Mouse (Mus musculus) right cerebral cortex, postnatal 10 days (tissue): ENCODE measurements at regions not wholly inside any gene's neighbourhood (a gene's known extent, or its start where the extent isn't known, plus 50 kb on each side); places are given as distances from the start of the nearest gene placed in this dataset.

Source experiments
- DNase-seq, 2 experiments: peaks; one replicate each; pipeline ENCODE4 v3.0.0; 2021; ENCODE audit warnings: low spot score in 2 of 2

DNA sequence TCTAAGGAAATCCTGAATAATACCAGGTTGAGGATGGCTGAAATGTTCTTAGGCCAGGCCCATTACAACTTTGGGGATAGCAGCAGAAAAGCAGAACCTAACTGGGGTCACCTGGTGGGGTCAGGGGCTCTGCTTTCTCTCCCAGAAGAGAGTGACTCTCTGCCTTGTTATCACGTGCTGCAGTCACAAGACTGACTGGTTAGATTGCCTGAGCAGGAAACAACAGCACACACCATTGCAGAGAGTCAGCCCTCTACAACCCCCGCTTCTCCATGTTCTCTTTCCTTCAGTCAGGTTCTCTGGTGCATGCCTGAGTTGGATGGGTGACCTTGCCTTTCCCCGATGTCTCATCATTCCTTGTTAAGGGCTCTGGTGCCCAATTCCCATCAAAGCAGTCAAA lies 91.2 kb upstream of the Hsd17b12 start:
- DNase-seq, result no peak

DNA sequence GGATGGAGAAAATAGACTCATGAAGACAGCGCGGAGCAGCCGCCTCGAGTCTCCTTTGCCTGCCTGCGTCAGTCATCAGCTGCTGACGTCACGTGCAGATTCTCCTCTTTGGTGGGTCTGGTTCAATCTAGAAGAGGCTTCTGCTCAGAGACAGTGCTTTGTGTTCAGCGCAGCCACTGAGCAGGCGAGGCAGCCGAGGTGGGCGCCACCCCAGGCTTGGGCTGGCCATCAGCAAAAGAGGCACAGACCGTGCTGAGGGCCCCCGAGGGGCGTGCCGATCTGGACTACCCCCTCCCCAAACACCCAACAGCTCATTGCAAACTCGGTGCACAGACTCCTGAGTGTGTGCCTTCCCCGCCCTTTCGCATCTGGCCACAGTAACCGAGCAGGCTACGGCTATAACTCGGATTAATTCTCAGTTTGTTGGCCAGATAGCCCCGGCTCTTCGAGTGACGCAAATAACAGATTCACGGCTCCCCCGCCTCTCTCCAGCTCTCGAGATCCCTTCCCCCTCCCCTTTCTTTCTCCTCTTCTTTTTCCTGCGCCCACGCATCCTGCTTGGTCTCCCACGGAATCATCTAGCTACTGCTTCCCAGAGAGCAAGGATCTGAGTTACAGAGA lies 89.2 kb upstream of the Hsd17b12 start:
- peak; percentile 92 to 96 for DNase-seq

DNA sequence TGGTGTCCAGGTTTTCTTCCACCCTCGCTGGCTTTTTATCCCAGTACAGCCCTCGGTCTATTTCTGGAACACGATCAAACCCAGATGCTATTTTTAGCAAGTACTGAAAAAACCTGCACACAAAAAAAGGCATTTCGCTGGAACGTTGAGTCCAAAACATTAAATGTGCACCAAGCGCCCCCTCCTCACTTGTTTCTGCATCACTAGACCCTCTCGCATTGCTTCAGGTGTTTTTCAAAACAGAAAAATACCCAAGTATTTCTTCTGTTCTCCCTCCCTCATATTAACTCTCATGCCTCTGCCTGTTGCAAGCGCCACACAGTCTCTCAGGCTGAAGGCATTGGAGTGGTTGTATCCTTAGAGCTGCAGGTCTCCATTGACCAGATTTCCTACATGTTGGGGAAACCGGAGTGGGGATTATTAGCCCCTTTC lies 88.4 kb upstream of the Hsd17b12 start:
- DNase-seq, result peak in 1 of 2 experiments; percentile 55

DNA sequence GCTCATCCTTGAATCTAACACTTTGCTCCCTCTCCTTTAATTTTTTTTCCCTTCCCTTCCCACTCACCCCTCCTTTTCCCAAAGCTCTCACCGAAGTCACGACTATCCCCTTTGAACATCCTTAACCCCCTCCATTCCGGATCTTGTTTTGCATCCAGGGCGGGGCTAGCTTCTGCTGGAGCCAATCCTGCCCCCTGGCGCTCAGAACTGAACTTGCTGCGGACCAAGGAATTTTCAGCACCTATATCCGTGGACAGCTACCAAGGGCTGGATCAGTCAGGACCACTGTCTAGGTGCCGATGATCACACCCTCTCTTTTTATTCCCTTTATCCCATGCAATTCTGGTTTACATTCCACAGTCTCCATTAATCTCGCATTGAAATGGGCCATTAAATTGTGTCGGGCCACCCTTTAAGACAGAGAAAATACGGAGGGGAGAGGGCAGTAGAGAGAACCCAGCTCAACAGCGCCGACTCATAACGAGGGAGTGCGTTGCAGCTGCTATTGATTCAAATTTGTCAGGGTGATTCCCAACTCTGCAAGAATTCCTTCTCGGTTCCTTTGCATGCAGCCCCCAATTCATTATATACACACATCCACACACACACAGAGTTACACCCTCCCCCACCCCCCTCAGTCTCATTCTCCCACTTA lies 87.7 kb upstream of the Hsd17b12 start:
- peak; percentile 91 to 93 for DNase-seq

DNA sequence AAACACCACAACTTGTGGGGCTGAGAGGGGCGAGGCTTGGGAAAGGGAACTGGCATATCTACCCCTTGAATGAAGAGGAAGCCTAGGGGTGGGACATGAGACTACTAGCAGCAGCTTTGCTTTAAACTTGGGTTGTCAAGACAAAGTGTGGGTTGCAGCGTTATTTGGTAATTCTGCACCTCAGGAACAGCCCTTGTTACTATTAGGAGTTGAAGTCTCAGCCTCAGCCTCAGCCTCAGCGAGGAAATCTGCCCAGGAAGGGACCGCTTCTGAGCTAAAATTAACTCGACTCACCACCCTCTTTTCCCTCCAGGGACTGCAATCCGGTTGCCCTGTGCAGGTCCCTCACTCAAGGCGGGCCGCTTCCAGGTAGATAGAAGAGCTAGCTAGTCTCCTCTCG lies 86.4 kb upstream of the Hsd17b12 start:
- DNase-seq, result peak in 1 of 2 experiments; percentile 46

DNA sequence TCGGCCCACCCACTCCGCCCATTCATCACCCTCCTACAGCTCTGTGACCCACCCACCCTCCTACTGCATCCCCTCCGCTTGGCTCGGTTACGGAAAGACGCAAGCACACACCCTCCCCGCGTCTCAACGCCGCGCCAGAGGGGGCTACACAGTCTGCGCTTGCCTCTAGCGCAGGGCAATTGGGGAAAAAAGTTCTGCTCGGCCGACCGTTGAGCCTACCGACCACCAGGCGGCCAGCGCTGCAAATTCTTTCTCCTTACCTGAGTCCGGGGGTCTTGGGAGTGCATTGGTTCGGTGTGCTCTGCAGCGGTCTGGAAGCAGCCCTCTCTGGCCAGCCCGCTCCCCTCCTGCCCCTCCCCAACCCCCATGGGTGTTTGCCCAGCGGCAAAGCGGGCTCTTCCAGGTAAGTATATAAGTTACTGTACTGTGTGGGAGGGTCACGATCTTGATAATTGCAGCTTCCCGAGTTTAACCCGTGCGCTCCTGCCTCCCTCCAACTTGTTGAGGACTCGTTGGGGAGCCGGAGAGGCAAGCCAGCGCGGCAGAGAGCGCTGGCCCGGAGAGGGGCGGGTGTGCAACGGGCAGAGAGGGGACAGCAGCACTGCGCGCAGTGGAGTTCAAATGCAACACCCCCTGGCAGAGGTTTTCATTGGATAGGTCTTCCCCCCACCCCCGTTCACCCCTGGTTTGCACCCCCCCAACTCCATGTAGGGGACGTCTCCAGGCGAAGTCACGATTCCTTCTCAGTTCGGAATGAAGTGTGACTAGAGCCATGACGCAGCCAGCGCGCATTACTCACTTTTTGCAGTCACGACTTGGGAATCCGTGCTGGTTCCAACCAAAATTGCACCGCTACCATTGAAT lies 85.5 kb upstream of the Hsd17b12 start:
- DNase-seq, result peak; percentile 63 to 70

DNA sequence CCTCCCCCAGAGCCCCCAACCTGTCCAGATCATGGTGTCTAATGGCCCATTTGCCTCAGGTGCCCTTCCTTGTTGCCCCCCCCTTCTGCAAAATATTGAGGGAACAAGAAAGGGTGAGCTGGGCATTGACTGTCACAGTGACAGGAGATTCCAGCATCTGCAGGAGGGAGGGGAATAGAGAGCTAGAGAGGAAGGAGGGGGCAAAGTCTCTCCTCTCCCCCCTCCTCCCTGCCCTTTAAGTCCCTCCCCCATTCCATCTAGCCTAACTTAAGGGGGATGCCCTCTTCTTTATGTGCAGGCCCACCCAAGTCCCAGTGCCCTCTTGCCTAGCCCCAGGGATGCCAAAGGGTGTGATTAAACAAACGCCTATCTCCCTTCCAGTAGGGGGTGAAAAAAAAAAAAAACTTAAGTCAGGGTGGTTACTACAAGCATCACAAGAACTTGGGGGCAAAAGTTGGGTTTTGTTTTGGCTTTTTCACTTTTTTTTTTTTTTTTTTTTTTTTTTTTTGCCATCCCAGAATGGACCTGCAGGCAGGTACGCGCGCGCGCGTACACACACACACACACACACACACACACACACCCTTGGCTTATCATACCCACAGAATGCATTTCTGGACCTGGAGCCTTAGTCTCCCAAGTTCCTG lies 84.8 kb upstream of the Hsd17b12 start:
- DNase-seq, result peak in 1 of 2 experiments; percentile 38

DNA sequence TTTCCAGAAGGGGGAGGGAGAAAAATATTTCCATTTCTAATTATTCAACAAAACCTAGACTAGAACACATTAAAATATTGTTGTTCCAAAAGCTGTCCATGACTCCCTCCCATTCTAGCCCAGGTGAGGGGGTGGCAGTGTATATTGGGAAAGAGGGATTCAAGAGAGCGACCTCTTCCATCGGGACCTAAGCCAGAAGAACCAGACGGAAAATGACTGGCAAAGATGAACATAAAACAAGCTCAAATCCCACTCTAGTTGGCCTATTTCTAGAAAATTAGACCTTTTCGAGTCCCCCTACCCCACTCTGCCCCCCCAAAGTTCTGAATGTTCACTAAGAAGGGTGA lies 84.3 kb upstream of the Hsd17b12 start:
- peak; percentile 43 to 65 for DNase-seq

DNA sequence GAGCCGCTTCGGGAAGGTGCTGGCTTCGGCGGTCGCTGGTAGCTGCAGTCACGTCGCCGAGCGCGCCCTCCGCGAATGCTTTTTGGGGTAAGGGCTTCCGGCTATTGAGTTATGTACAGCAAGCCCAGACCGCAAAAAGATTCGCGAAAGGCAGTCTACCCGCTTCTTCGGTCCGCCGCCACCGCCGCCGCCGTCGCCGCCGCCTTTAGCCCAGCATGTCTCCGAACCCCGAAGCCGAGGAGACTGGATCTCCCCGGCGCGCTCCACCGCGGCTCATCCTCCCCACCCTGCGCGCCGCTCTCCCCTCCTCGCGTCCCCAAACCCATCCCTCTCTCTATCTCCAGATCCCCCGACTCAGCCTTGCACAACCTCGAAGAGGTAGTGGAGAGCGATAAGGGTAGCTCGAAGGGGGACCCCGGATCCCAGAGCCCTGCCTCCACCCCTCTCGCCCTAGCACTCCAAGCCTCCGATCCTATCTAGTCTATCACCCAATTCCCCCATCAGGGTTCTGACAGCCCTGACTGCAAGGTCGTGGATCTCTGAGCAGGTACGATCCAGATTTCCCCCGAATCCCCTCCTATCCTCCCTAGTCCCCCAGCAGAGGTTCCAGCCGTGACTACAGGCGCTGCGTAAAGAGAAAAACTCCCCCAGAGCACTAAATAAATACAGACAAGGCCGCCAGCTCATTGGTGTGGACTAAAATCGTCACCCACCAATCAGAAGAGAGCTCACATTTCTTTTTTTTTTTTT lies 83.7 kb upstream of the Hsd17b12 start:
- DNase-seq, result peak; percentile 84 to 86

DNA sequence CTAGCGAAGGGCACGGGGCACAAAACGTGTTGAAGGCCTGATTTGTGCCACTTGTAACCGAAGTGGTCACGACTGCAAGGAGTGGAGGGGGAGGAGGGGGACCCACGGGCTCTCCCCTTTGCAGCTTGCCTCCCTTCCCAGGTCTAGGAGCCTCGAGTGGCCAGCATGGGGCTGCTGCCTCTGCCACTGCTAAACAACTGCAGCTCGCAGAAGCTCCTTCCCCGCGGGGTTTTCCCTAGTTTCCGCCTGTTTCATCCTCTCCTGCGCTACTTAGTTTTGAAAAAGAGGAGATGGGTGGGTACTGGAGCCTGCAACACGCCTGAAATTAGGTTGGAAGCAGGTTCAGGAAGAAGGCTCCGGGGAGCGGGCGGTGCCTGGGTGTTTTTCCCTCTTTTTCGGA lies 82.6 kb upstream of the Hsd17b12 start:
- peak; percentile 38 to 39 for DNase-seq

DNA sequence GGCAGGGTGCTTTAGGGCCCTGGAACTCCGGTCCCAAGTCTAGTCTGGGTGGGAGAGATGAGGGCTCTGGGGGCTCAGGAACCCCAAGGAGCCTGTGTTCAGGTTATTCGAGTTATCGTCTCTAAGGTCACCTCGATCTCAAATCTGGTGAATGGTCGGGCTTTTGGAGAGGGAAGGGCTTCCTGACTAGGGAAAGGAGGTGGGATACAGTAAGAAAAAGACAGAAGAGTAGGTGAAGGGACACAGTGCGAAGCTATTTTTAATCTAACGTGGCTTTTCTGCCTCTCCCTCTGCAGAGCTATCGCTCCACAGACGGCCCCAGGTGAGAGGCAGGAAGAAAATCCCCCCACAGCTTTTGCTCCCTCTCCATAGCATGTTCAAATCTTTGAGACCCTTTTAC lies 81.8 kb upstream of the Hsd17b12 start:
- DNase-seq, result no peak

DNA sequence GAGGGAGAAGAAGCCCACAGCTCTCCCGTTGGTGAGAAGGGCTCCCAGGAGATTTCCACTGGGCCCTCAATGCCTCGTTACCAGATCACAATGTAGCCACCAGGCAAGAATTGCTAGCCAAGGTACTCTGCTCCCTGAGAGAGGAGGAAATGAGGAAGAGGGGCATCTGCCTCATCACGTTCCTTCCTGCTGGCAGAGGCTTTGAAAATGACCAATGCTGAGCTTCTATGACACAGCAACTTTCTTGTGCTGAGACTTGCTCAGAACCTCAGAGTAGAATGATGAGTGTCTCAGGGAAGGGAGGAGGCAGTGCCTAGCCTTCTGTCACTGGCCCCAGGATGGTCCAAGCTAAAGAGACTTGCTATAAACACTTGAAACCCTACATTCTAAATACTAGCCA lies 78.7 kb upstream of the Hsd17b12 start:
- DNase-seq, result peak in 1 of 2 experiments; percentile 17

DNA sequence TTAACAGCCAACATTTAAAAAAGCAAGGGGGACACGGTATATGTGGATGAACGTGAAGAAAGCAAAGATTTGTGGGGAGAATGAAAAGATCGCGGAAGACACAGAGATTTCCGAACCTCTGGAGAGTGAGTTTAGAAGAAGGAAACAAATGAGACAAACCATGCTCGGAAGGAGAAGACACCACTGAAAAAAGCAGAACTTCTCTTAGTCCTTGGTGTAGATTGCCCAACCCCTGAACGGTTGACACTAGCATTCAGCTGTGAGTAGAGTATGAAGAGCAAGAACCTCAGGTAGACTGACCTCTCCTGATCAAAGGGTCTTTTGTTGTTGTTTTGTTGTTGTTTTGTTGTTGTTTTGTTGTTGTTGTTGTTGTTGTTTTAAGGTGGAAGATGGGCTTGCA lies 75.8 kb upstream of the Hsd17b12 start:
- DNase-seq, result no peak

DNA sequence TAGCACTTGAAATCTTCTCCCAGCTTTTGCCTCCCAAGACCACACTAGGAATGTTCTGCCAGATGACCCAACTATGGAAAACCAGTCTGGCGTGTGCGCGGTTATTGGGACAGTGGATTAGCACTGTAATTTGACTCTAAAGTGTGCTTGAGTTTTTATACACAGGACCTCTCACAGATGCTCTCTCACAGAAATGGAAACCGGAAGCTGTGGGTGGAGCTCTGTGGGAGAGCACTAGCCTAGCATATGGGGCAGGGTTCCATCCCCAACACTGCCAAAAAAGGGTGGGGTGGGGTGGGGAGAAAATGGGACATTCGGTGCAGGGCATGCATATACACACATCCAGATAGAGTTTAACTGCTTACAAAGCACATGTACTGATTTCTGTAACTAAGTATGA lies 61.7 kb upstream of the Hsd17b12 start:
- peak in 1 of 2 experiments; percentile 15 for DNase-seq

DNA sequence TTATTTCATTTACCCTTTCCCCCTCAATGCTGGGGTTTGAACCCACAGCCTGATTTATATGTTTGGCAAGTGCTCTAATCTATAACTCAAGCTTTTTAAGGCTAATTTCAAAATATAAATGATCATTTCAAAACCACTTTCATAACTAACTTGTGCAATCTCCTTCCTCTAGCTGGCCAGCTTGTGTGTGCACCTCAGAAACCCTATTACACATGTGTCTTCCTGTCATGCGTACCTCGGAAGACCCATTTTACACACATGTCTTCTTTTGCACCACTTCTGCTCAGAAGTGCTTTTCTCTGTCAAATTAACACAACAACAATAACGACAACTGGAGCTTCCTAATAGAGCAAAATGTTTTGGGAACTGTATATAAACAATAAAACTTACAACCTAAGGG lies 59.7 kb upstream of the Hsd17b12 start:
- peak in 1 of 2 experiments; percentile 6 for DNase-seq

DNA sequence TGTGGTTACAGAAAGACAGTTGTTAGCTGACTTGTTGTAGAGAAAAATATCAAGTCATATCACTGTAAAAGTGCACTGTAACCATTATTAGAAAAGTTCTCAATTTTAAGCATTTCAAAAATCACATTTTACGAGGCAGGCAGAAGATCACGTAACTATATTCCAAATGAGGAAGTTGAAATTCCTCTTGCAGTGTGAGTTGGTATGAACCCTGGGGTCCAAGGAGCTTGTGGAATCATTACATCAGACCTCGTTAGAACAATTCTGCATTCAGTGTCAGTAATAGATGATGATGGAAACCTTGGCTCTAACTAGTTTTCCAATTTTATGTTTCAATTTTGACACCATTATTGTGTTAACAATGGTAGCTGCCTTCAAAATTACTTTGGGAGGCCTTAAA lies 57.7 kb upstream of the Hsd17b12 start:
- DNase-seq, result no peak
